Mouse (Mus musculus) neural tube, embryonic 12.5 days (tissue): ENCODE results near the gene Sgcd. TPM values are rescaled to one million over a fixed set of nuclear protein-coding genes. Genes with fewer than 3 reads are reported as not detected.

Experiments
- ATAC-seq: fragments of 200-750 bp; cut with Nextera tagmentation; 2 replicates; pipeline ENCODE4 v1.8.0; 2017; ENCODE audit warnings: low read depth, mild to moderate bottlenecking, moderate TSS enrichment, moderate library complexity; ENCODE audit not compliant: low FRiP score
- H3K27ac ChIP-seq: fragments of 300-500 bp; sonication (generic); 2 replicates; pipeline ENCODE4 v1.5.1; 2016
- H3K27me3 ChIP-seq: fragments of 300-500 bp; sonication (generic); replicated peaks from 2 replicates; pipeline ENCODE4 v1.6.1; 2016; ENCODE audit warnings: mild to moderate bottlenecking
- H3K36me3 ChIP-seq: fragments of 300-500 bp; sonication (generic); 2 replicates; pipeline ENCODE4 v1.6.1; 2016; ENCODE audit warnings: mild to moderate bottlenecking
- H3K4me1 ChIP-seq: fragments of 300-500 bp; sonication (generic); 2 replicates; pipeline ENCODE4 v1.6.1; 2016
- H3K4me2 ChIP-seq: fragments of 300-500 bp; sonication (generic); replicated peaks from 2 replicates; pipeline ENCODE4 v1.6.1; 2016; ENCODE audit warnings: mild to moderate bottlenecking
- H3K4me3 ChIP-seq: fragments of 300-500 bp; sonication (generic); 2 replicates; pipeline ENCODE4 v1.5.1; 2016
- H3K9ac ChIP-seq: fragments of 300-500 bp; sonication (generic); 2 replicates; pipeline ENCODE4 v1.6.1; 2016; ENCODE audit warnings: mild to moderate bottlenecking
- H3K9me3 ChIP-seq: fragments of 300-500 bp; sonication (generic); 2 replicates; pipeline ENCODE4 v1.6.1; 2016; ENCODE audit warnings: mild to moderate bottlenecking
- WGBS: fragments of 180-500 bp; shearing (Covaris S2); methylation state at CpG from one replicate; pipeline ENCODE4 v1.1.7; 2016; 5-methylcytosine and 5-hydroxymethylcytosine counted together
- polyA plus RNA-seq: library from polyadenylated mRNA; unstranded; fragments of >200 nt; fragmentation: Nextera tagmentation; extraction: Ambion mirVana; gene quantifications from 2 replicates; pipeline ENCODE4 v1.2.1, GENCODE M21; 2016

Sgcd gene
- polyA plus RNA-seq, 1 experiment from 2014 or later = 2.6 TPM

DNA sequence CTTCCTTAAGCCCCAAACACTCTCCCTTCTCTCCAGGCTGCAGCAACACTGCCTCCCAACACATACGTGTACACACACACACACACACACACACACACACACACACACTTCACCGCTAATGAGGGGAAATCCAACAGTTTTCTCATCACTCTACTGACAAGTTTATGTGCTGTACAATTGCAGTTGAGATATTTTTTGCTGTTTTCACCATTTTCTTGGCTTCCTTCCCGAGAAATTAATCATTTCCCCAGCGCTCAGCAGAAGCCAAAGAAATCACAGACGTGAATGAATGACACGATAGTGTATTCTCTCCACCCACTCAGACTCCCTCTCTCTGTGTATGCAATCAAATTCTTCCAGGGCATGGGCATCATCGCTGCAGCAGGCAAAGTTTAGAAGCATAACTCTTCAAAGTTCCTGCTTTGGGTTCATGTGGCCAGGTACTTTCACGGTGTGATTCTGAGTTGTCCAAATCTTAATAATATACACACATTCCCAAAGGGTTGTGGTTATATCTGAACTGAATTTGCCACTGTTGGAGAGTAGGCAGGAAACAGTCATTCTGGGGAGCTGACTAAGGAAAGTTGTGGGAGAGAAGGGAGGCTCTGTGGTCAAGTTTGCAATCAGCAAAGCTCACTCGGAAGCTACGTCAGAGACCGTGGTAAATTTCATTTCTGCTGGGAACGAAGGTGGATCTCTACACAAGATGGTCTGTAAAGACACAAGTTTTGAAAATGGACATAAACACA lies 683.9 kb downstream of the Sgcd start:
- Histone ChIP-seq H3K9me3 (no peaks in the 10 kb centered on the region), H3K27me3 (no peaks in the 10 kb centered on the region), H3K36me3 (no peaks in the 10 kb centered on the region), H3K27ac (no peak overlapping the region), H3K4me1 (no peaks in the 10 kb centered on the region), H3K9ac (no peak overlapping the region), H3K4me3 (no peak overlapping the region), H3K4me2 (no peak overlapping the region)
- ATAC-seq = no peak
- 89% methylated on average over 12 of the region's 12 CpGs for WGBS

DNA sequence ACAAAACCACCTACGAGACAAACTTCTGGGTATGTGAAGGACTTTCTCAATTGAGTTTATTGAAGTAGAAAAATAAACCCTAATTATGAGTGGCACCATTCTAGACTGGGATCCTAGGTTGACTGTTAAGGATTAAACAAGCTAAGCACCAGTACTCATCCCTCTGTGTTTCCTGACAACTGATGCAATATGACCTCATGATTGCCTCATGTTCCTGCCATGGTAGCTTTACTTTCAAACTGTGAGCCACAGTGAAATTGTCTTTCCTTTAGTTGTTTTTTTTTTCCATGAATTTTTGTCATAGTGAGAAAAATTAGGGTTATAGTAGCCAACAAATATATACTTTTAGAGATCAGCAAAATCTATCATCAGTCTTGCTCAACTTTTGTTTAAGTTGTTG lies 689.0 kb downstream of the Sgcd start:
- ATAC-seq = no peak

DNA sequence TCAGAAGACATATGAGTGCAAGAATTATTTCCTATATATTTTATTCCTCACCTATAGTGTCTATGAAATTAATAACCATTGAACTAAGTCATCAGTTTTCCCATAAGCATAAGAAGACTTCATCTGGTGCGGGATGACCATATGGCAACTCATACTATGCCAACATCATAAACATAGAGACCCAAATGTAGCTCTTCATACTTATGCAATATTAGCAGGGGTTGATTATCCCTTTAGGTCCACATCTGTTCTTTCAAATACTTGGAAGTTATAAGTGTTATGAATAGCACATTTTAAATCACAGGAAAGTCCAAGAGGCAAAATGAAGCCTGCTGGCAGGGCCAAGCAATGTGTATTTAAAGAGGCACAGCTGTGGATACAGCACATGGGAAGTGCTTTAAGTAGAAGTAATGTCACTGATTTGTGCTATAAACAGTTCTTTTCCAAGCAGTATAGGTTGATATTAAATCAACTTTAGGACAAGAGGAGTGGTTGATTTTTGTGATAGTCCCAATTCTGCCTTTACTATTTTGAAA lies 690.9 kb downstream of the Sgcd start:
- ATAC-seq = no peak
- Histone ChIP-seq H3K27ac (no peak overlapping the region), H3K4me3 (no peak overlapping the region), H3K4me1 (no peaks in the 10 kb centered on the region), H3K9me3 (no peaks in the 10 kb centered on the region), H3K27me3 (no peaks in the 10 kb centered on the region), H3K4me2 (no peak overlapping the region), H3K9ac (no peak overlapping the region), H3K36me3 (no peaks in the 10 kb centered on the region)
- 96% methylated on average over 1 of the region's 1 CpGs for WGBS

More for the DNA sequence above, 689.0 kb downstream of the Sgcd start:
- no peak overlapping the region for H3K4me3 ChIP-seq
- WGBS = 86% methylated on average over 1 of the region's 1 CpGs
- no peak overlapping the region for H3K4me2 ChIP-seq
- H3K27ac ChIP-seq = no peak overlapping the region
- H3K36me3 ChIP-seq = no peaks in the 10 kb centered on the region
- no peaks in the 10 kb centered on the region for H3K27me3 ChIP-seq
- H3K9ac ChIP-seq = no peak overlapping the region
- H3K9me3 ChIP-seq = no peaks in the 10 kb centered on the region
- no peaks in the 10 kb centered on the region for H3K4me1 ChIP-seq

DNA sequence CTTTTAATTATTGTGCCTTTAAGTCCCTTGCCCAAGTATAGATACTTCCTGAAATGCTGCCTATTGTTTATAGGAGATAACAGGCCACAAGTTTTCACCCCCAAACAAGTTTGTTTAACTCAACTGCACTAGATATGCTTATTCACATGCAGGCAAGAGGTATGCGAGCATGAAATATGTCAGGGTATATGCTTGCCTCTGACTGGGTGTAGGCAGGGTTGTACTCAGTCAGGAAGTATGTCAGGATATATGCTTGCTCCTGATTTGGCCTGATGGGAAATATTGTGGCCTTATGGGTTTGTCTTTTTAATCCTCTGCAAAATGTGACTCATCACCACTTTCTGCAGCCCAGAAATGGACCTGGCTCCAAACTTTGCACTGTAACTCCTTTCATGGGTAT lies 694.0 kb downstream of the Sgcd start:
- H3K4me2 ChIP-seq = no peak overlapping the region
- H3K9ac ChIP-seq = no peak overlapping the region
- no peaks in the 10 kb centered on the region for H3K4me1 ChIP-seq
- no peak overlapping the region for H3K27ac ChIP-seq
- ATAC-seq = no peak
- H3K36me3 ChIP-seq = no peaks in the 10 kb centered on the region
- H3K27me3 ChIP-seq = no peaks in the 10 kb centered on the region
- no peak overlapping the region for H3K4me3 ChIP-seq
- 87% methylated on average over 1 of the region's 1 CpGs for WGBS
- no peaks in the 10 kb centered on the region for H3K9me3 ChIP-seq

DNA sequence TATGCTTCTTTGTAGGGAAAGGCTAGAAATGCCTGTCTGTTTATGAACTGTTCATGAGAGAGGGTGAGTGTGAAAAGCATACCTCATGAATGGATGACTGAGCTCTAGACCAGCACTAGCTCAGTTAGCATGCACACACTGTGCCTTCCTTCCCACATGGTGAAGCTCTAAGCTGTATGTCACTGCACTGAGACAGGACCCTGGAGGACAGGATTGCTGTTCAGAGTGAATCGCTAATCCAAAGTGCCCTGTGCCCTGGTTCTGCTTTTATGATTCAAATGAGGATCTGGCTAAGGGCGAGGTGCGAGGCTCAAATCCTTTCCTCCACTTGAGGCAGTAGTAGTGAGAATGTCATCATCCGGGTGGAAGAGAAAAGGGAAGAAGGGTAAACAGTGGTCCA lies 712.2 kb downstream of the Sgcd start:
- Histone ChIP-seq H3K4me1 (no peaks in the 10 kb centered on the region), H3K9me3 (no peaks in the 10 kb centered on the region), H3K27me3 (no peaks in the 10 kb centered on the region), H3K4me3 (no peak overlapping the region), H3K9ac (no peak overlapping the region), H3K4me2 (no peak overlapping the region), H3K27ac (no peak overlapping the region), H3K36me3 (no peaks in the 10 kb centered on the region)
- 29% methylated on average over 4 of the region's 4 CpGs for WGBS
- ATAC-seq = no peak

DNA sequence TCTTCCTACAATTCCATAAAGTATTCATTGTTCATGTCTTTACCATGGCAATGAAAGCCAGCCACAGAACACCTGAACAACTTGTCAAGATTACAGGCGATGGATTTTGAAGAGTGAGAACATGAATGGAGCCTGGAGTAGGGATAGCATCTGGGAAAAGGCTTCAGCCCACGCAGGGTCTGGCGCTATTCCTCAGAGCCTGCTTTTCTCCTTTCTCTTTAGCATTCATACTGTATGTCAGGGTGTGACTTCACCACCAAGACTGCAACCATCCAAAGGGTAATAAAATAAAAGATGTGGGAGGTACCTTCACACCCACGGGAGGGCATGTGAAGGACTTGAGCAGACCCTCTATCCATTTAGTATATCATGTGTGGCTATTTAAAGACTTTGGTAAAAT lies 720.2 kb downstream of the Sgcd start:
- no peak overlapping the region for H3K4me3 ChIP-seq
- WGBS = 92% methylated on average over 4 of the region's 4 CpGs

DNA sequence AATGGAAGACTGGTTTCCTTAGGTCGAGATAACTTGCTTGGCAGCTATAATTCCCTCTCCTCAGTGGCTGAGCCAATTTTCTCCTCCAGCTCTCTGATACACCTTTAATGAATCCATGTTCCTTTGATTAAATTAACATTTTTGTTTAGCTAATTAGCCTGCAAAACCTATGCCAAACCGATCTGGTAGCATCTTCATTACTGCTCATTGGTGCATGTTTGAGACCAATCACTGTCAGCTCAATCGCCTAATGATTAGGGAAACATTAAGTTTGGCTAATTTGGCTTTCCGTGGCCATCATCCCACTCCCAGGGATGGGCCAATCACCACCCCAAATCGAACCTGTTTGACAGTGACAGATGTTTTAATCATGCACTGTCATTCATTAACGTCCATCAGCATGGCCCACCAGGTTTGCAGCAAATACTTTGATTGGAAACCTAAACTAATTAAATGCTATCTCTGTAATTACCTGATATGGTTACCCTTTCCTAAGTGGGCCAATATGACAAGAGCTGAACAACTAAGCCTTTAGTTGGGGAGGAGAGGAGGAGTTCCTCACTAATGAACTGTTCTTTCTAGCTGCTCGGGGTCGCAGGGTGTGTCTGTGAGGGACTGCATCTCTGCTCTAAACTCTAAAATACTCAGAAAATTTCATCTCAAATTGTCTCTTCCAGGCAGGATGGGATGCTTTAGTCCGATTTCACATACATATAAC lies 724.3 kb downstream of the Sgcd start:
- WGBS = 82% methylated on average over 9 of the region's 9 CpGs
- no peak for ATAC-seq

More for the DNA sequence above, 720.2 kb downstream of the Sgcd start:
- Histone ChIP-seq H3K36me3 (no peaks in the 10 kb centered on the region), H3K9me3 (no peaks in the 10 kb centered on the region), H3K27ac (no peak overlapping the region), H3K4me1 (no peaks in the 10 kb centered on the region), H3K27me3 (no peaks in the 10 kb centered on the region), H3K9ac (no peak overlapping the region), H3K4me2 (no peak overlapping the region)
- no peak for ATAC-seq

DNA sequence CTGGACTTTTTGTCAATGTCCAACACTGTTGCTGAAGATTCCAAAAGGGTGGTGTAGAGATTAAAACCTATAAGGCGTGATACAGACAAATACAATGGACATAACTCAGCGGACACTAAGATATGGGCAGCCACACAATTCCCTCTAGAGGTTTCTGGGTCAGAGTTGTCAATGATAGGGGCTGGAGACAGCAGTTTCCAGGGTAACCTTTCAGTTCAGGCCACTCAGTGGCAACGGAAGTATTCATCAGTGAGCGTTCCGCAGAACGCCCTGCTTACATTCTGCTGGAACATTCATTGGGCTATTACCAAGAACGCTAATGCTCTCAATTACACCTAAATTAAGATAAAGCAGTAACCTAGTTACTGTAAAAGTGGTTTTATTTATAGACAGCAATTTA lies 738.5 kb downstream of the Sgcd start:
- Histone ChIP-seq H3K4me2 (no peak overlapping the region), H3K4me3 (no peak overlapping the region), H3K9me3 (no peaks in the 10 kb centered on the region), H3K36me3 (no peaks in the 10 kb centered on the region), H3K9ac (no peak overlapping the region), H3K27ac (no peak overlapping the region), H3K4me1 (no peaks in the 10 kb centered on the region), H3K27me3 (no peaks in the 10 kb centered on the region)
- WGBS = 39% methylated on average over 7 of the region's 7 CpGs
- no peak for ATAC-seq

More for the DNA sequence above, 724.3 kb downstream of the Sgcd start:
- no peaks in the 10 kb centered on the region for H3K9me3 ChIP-seq
- no peaks in the 10 kb centered on the region for H3K27me3 ChIP-seq
- H3K9ac ChIP-seq = no peak overlapping the region
- no peak overlapping the region for H3K4me2 ChIP-seq
- H3K4me3 ChIP-seq = no peak overlapping the region
- H3K36me3 ChIP-seq = no peaks in the 10 kb centered on the region
- H3K27ac ChIP-seq = no peak overlapping the region
- no peaks in the 10 kb centered on the region for H3K4me1 ChIP-seq

DNA sequence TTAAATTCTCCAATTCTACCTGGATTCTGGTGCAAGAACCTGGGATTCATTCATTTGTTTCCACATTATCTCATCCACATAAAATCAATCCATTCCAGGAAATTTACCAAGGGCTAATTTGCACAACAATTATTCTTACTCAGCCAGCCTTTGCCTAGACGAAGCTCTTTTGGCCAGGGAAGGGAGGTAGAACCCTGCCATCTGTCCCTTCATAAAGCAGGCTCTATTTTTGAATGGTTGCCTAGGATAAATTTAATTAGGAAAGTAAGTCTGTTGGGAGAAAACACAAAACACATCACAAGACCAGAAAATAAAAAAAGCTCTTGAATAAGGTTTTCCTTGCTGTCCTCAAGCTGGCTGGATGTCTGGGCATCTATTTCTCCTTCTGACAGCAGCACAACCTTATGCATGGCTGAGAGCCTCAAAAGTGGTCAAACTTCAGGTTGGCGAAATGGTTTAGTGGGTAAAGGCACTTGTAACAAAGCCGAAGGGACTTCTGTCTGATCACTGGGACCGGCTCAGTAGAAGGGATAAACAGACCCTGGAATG lies 740.4 kb downstream of the Sgcd start:
- no peaks in the 10 kb centered on the region for H3K36me3 ChIP-seq
- no peak overlapping the region for H3K4me2 ChIP-seq
- H3K9me3 ChIP-seq = no peaks in the 10 kb centered on the region
- no peaks in the 10 kb centered on the region for H3K27me3 ChIP-seq
- WGBS = 68% methylated on average over 4 of the region's 4 CpGs
- H3K9ac ChIP-seq = no peak overlapping the region
- no peak for ATAC-seq
- no peaks in the 10 kb centered on the region for H3K4me1 ChIP-seq
- H3K4me3 ChIP-seq = no peak overlapping the region
- H3K27ac ChIP-seq = no peak overlapping the region

DNA sequence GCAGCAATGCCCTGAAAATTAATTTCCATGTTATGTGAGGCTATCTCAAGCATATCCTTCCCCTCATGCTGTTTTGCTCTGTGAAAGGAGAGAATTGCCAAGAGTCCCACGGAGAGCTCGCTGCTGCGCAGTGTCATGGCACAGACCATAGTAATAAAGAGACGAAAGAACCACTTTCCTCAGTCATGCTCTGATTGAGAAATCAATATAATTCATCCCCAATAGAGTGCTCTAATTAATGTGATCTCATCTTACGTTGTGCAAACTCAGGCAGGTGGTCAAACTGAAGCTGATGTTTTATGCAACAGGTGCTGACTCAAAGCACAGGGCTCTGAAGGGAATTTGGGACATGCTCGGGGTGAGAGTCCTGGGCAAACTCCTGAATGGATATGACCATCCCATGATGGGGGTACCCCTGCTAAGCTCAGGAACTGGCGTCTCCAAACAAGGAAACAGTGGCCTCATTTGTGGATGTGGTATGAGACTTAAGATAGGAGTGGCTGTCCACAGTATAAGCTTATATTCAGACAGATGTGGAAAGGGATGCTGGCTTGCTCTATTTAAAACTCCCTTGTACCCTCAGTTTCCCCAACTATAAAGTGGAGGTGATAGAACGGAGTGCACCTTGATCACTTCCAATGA lies 740.9 kb downstream of the Sgcd start:
- H3K9ac ChIP-seq = no peak overlapping the region
- no peak overlapping the region for H3K27ac ChIP-seq
- H3K9me3 ChIP-seq = no peaks in the 10 kb centered on the region
- no peak overlapping the region for H3K4me3 ChIP-seq
- H3K4me1 ChIP-seq = no peaks in the 10 kb centered on the region
- H3K4me2 ChIP-seq = no peak overlapping the region
- H3K27me3 ChIP-seq = no peaks in the 10 kb centered on the region
- H3K36me3 ChIP-seq = no peaks in the 10 kb centered on the region
- 76% methylated on average over 8 of the region's 8 CpGs for WGBS
- peak; percentile 30; the same call in 1 of the 2 replicates for ATAC-seq

DNA sequence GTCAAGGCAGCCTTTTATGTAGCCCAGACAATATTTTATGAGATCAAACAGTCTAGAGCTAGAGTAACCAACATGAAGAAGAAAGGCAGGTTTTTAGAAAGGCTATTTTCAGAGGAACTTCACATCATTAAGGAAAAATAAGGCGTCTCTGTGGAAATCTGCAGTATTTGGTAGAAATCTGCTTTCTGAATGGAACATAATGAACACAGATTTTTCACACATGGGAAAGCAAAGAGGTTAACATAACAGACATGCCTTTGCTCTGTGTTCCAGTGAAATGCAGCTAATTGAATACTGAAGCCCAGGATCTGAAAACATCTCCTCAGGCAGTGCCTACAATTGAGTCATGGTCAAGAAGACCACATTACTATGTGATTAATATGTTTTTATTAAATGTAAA lies 746.4 kb downstream of the Sgcd start:
- no peak overlapping the region for H3K4me3 ChIP-seq
- WGBS = 72% methylated on average over 1 of the region's 1 CpGs
- ATAC-seq = no peak
- no peaks in the 10 kb centered on the region for H3K4me1 ChIP-seq
- H3K4me2 ChIP-seq = no peak overlapping the region
- no peaks in the 10 kb centered on the region for H3K27me3 ChIP-seq
- H3K9me3 ChIP-seq = no peaks in the 10 kb centered on the region
- no peaks in the 10 kb centered on the region for H3K36me3 ChIP-seq
- H3K9ac ChIP-seq = no peak overlapping the region
- H3K27ac ChIP-seq = no peak overlapping the region

DNA sequence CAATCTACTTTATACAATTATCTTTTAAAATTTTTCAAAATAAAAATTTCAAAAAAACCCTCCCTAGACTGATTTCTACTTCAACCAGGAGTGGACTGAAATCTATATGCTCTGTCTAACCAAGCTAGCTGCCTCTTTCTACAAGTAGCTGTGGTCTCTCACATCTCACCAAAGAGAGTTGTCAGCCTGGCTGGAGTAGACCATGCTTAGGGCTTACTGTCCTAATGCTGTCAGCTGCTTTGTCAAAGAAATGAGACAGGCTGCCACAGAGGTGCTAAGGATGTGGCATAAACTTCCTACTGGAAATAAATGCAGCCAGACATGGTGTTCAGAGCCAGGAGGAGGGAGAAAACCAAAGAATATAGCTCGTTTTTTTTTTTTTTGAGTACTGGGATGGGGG lies 760.5 kb downstream of the Sgcd start:
- H3K4me2 ChIP-seq = no peak overlapping the region
- no peak overlapping the region for H3K27ac ChIP-seq
- H3K4me1 ChIP-seq = no peaks in the 10 kb centered on the region
- ATAC-seq = no peak
- no peak overlapping the region for H3K4me3 ChIP-seq
- no peak overlapping the region for H3K9ac ChIP-seq
- no peaks in the 10 kb centered on the region for H3K9me3 ChIP-seq
- no peaks in the 10 kb centered on the region for H3K27me3 ChIP-seq
- H3K36me3 ChIP-seq = no peaks in the 10 kb centered on the region
- WGBS = 47% methylated on average over 1 of the region's 1 CpGs
